Mouse (Mus musculus) kidney, adult 2 months (tissue): ENCODE data around the gene Tomm22. TPM values are rescaled to one million over a fixed set of nuclear protein-coding genes. Genes with fewer than 3 reads are reported as not detected.
A peak's percentile ranks its signal among the peaks of the same experiment; 100 is the strongest.

Source experiments
- DNase-seq: peaks from one replicate; pipeline ENCODE4 v3.0.0; 2021
- H3K27ac ChIP-seq: fragments of 200-500 bp; 2 replicates; pipeline ENCODE4 v1.5.1; 2012; ENCODE audit warnings: low read depth, low read length, control low read depth, inconsistent platforms; ENCODE audit not compliant: insufficient read depth
- H3K27me3 ChIP-seq: fragments of 200-500 bp; replicated peaks from 2 replicates; pipeline ENCODE4 v1.6.1; 2012; ENCODE audit warnings: mild to moderate bottlenecking, moderate library complexity, low read length, inconsistent platforms; ENCODE audit not compliant: control insufficient read depth, insufficient read depth
- H3K36me3 ChIP-seq: fragments of 200-500 bp; 2 replicates; pipeline ENCODE4 v1.6.1; 2012; ENCODE audit warnings: mild to moderate bottlenecking, moderate library complexity, low read length, inconsistent platforms; ENCODE audit not compliant: control insufficient read depth, insufficient read depth
- H3K4me1 ChIP-seq: fragments of 200-500 bp; 2 replicates; pipeline ENCODE4 v1.6.1; 2011; ENCODE audit warnings: low read length; ENCODE audit not compliant: control insufficient read depth, insufficient read depth
- H3K4me3 ChIP-seq: fragments of 200-500 bp; 2 replicates; pipeline ENCODE4 v1.5.1; 2011; ENCODE audit warnings: mild to moderate bottlenecking, low read depth, low read length, control low read depth; ENCODE audit not compliant: insufficient read depth
- CTCF ChIP-seq: fragments of 200-500 bp; conservative IDR thresholded peaks from 2 replicates; pipeline ENCODE4 v1.5.1; 2011; ENCODE audit warnings: low read depth, mild to moderate bottlenecking, control low read depth, low read length, moderate library complexity, mixed read lengths; ENCODE audit not compliant: insufficient read depth, insufficient read length
- POLR2A ChIP-seq: fragments of 200-500 bp; IDR thresholded peaks from one replicate; pipeline ENCODE4 v1.6.1; 2011; ENCODE audit warnings: low read depth, low read length, control low read depth
- WGBS: fragments of 180-500 bp; shearing (Covaris S2); methylation state at CpG from one replicate; pipeline ENCODE4 v1.1.7; 2018; 5-methylcytosine and 5-hydroxymethylcytosine counted together
- polyA plus RNA-seq: library from polyadenylated mRNA; depleted of rRNA; stranded (reverse); fragments of >200 nt; gene quantifications from 2 replicates; pipeline ENCODE4 v1.2.3, GENCODE M21; 2012

The Tomm22 gene
- polyA plus RNA-seq, 1 experiment, result 52.5 TPM

GRCm38 (mm10) chr15:79677936-79678335 lies 7.3 kb downstream of the Tomm22 start:
- 44% methylated on average over 2 of the region's 2 CpGs for WGBS
- TF ChIP-seq POLR2A (no peak), CTCF (no peak)
- no peaks in the 10 kb centered on the region for H3K27me3 ChIP-seq
- H3K36me3 ChIP-seq, result peaks cover 2% of the 10 kb centered on the region; the same call in 1 of the 2 replicates
- DNase-seq, result peak; percentile 50
- no peak overlapping the region for H3K4me3 ChIP-seq
- H3K4me1 ChIP-seq, result peaks cover 14% of the 10 kb centered on the region; the same call in 1 of the 2 replicates
- peak overlapping the region; percentile 54; the same call in 1 of the 2 replicates for H3K27ac ChIP-seq

- Histone ChIP-seq H3K4me1 (peaks cover 40% of the 10 kb centered on the region), H3K4me3 (no peak overlapping the region), H3K36me3 (no peaks in the 10 kb centered on the region), H3K27ac (no peak overlapping the region), H3K27me3 (no peaks in the 10 kb centered on the region)
- DNase-seq, result peak; percentile 67
- no peak for TF ChIP-seq CTCF
- TF ChIP-seq POLR2A, result no peak
- 62% methylated on average over 4 of the region's 4 CpGs for WGBS
Measured at GRCm38 (mm10) chr15:79681973-79682372, 11.3 kb downstream of the Tomm22 start.

GRCm38 (mm10) chr15:79683146-79683545 lies 12.5 kb downstream of the Tomm22 start:
- H3K36me3 ChIP-seq, result no peaks in the 10 kb centered on the region
- H3K4me1 ChIP-seq, result peaks cover 33% of the 10 kb centered on the region
- no peak overlapping the region for H3K27ac ChIP-seq
- WGBS, result 66% methylated on average over 6 of the region's 6 CpGs
- no peaks in the 10 kb centered on the region for H3K27me3 ChIP-seq
- no peak overlapping the region for H3K4me3 ChIP-seq
- peak; percentile 38 for DNase-seq
- TF ChIP-seq CTCF (no peak), POLR2A (no peak)

- no peaks in the 10 kb centered on the region for H3K36me3 ChIP-seq
- H3K4me1 ChIP-seq, result peaks cover 33% of the 10 kb centered on the region
- TF ChIP-seq POLR2A (no peak), CTCF (no peak)
- H3K27ac ChIP-seq, result no peak overlapping the region
- WGBS, result 55% methylated on average over 19 of the region's 19 CpGs
- H3K4me3 ChIP-seq, result no peak overlapping the region
- no peak for DNase-seq
- H3K27me3 ChIP-seq, result no peaks in the 10 kb centered on the region
Measured at GRCm38 (mm10) chr15:79683707-79684465, 13.2 kb downstream of the Tomm22 start.

- Histone ChIP-seq H3K36me3 (no peaks in the 10 kb centered on the region), H3K27ac (no peak overlapping the region), H3K27me3 (no peaks in the 10 kb centered on the region), H3K4me3 (no peak overlapping the region), H3K4me1 (peaks cover 33% of the 10 kb centered on the region)
- TF ChIP-seq POLR2A, result no peak
- no peak for TF ChIP-seq CTCF
- WGBS, result 60% methylated on average over 6 of the region's 6 CpGs
- DNase-seq, result no peak
Measured at GRCm38 (mm10) chr15:79684616-79685015, 14.0 kb downstream of the Tomm22 start.

GRCm38 (mm10) chr15:79685141-79685641 lies 14.5 kb downstream of the Tomm22 start:
- TF ChIP-seq POLR2A (no peak), CTCF (no peak)
- peak overlapping the region; percentile 32; the same call in 1 of the 2 replicates for H3K4me3 ChIP-seq
- H3K36me3 ChIP-seq, result no peaks in the 10 kb centered on the region
- WGBS, result 8% methylated on average over 6 of the region's 6 CpGs
- no peaks in the 10 kb centered on the region for H3K27me3 ChIP-seq
- peaks cover 36% of the 10 kb centered on the region for H3K4me1 ChIP-seq
- H3K27ac ChIP-seq, result peak overlapping the region; percentile 52; the same call in 1 of the 2 replicates
- peak; percentile 84 for DNase-seq
